Mouse (Mus musculus): ENCODE measurements around the gene Rgs10. TPM values are rescaled to one million over a fixed set of nuclear protein-coding genes. Genes with fewer than 3 reads are reported as not detected.
"Not testable (repeated sequence)": the region's sequence is repeated elsewhere in the genome, so short reads cannot be mapped to it uniquely, and the experiment has no call there.

Rgs10 gene
- total RNA-seq, 2 experiments from 2014 or later, result 43.4 to 44.1 TPM

DNA sequence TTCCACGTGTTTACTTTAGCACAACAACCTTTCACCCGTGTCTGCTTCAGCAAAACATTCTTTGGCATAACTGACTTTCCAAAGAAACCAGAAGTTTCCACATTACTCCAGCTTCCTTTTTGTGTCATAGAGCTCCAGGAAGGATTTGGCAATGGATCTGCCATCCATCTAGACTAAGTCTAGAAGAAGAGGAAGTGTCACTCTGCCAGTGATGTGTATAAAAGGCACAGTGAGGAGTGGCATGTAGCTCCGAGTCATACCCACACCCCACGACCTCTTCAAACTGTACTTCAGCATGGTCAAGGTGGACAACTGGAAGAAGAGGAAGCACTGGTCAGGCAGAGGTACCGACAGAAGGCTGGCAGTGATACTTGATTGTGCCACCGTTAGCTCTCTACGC is 74.1 kb downstream of the Rgs10 start:
- DNase-seq (ENCODE audit: low spot score in 2 of 2), result no peak
- Histone ChIP-seq H3K27ac (no peak overlapping the region), H3K4me3 (no peak overlapping the region)
- no peak for TF ChIP-seq CTCF (conservative IDR thresholded peaks at IDR 0.05)

DNA sequence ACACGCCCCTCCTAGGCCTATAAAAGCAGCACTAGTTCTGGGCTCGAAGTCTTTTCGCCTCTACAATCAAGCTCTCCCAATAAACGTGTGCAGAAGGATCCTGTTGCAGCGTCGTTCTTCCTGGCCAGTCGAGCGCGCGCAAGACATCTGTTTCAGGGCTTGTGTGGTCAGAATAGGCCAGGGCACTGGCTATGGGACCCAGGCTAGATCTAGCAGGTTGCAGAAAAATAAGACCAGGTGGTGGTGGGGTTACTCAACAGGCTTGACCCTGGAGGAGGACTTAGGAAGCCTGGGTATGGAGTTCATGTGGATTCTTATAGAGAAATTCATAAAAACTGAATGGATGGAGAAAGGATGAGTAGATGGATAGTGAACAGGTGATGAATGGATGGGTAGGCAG is 75.9 kb downstream of the Rgs10 start:
- not testable (repeated sequence) for H3K4me3 ChIP-seq; H3K27ac ChIP-seq; DNase-seq (ENCODE audit: low spot score in 2 of 2)

GRCm38 (mm10) chr7:128340321-128340720 is 78.2 kb downstream of the Rgs10 start:
- not testable (repeated sequence) for H3K4me3 ChIP-seq; DNase-seq (ENCODE audit: low spot score in 2 of 2); H3K27ac ChIP-seq

- DNase-seq (ENCODE audit: low spot score in 2 of 2), result no peak
- H3K4me3 ChIP-seq, result no peak overlapping the region
- no peak overlapping the region for H3K27ac ChIP-seq
- 0 out of 2 replicates have a peak, but pooled peaks have one; percentile 18 for TF ChIP-seq CTCF (conservative IDR thresholded peaks at IDR 0.05)
These were observed 85.7 kb downstream of the Rgs10 start for GRCm38 (mm10) chr7:128332896-128333295.

DNA sequence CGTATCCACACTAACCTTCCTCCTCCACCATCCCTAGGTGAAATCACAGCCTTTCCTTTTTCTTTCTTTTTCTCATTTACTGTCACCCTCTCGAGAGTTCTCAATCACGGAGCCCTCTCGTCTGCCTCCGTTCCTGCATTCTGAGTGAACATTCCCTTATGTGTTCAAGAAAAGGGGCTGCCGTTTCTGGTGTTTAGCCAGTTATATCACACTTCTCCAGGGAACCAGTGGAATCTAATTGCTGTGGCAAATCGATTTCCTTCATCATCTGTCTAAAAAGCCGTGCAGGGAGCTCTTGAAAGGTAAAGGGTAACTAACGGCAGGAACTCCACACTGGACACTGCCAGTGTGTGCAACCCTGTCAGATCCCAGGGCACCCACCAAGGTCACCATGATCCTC is 87.6 kb downstream of the Rgs10 start:
- no peak for TF ChIP-seq CTCF (conservative IDR thresholded peaks at IDR 0.05)
- H3K27ac ChIP-seq, result no peak overlapping the region
- no peak for DNase-seq (ENCODE audit: low spot score in 2 of 2)
- H3K4me3 ChIP-seq, result no peak overlapping the region

- Histone ChIP-seq H3K27ac (no peak overlapping the region), H3K4me3 (no peak overlapping the region)
- DNase-seq (ENCODE audit: low spot score in 2 of 2), result no peak
- TF ChIP-seq CTCF (conservative IDR thresholded peaks at IDR 0.05), result no peak
These were observed 93.6 kb downstream of the Rgs10 start for GRCm38 (mm10) chr7:128324977-128325376.

Other genes with a start within 250 kb of the Rgs10 start
- gene Cox6a2, start 212.4 kb downstream of the Rgs10 start, total RNA-seq (2021), result 1 to 10 TPM; 1.4 to 2.5 TPM
- 10 to 100 TPM; 10.9 to 12.6 TPM for gene Armc5, start 181.4 kb downstream of the Rgs10 start, total RNA-seq (2021)
- gene 9130023H24Rik, start 180.7 kb downstream of the Rgs10 start, total RNA-seq (2021), result 1 to 10 TPM; 3.5 to 4.0 TPM
- gene Tgfb1i1, start 171.9 kb downstream of the Rgs10 start, total RNA-seq (2021), result 10 to 100 TPM; 12.1 to 13.9 TPM
- gene Slc5a2, start 153.1 kb downstream of the Rgs10 start, total RNA-seq (2021), result not detected
- gene BC017158, start 120.6 kb downstream of the Rgs10 start, total RNA-seq (2021), result 10 to 100 TPM; 26.5 to 27.0 TPM
- 100 to 1,000 TPM; 111 to 128 TPM for gene Tial1, start 43.0 kb upstream of the Rgs10 start, total RNA-seq (2021)
- 10 to 100 TPM; 10.3 to 11.0 TPM for gene Bag3, start 104.9 kb upstream of the Rgs10 start, total RNA-seq (2021)
- gene Inpp5f, start 192.6 kb upstream of the Rgs10 start, total RNA-seq (2021), result 100 to 1,000 TPM; 108 to 111 TPM

Measured in layer of hippocampus, adult 2 months (tissue).